Mouse (Mus musculus) heart, embryonic 11.5 days (tissue): Measurements from ENCODE around the gene Gnb2. TPM values are rescaled to one million over a fixed set of nuclear protein-coding genes. Genes with fewer than 3 reads are reported as not detected.

Experiments
- ATAC-seq: fragments of 200-750 bp; cut with Nextera tagmentation; replicated peaks from 2 replicates; pipeline ENCODE4 v1.8.0; 2017; ENCODE audit warnings: moderate library complexity; ENCODE audit not compliant: insufficient number of reproducible peaks, low FRiP score, low TSS enrichment
- H3K27ac ChIP-seq: fragments of 300-500 bp; sonication (generic); 2 replicates; pipeline ENCODE4 v1.5.1; 2014; ENCODE audit warnings: mild to moderate bottlenecking, low read depth, low read length
- H3K27me3 ChIP-seq: fragments of 300-500 bp; sonication (generic); 2 replicates; pipeline ENCODE4 v1.6.1; 2014; ENCODE audit warnings: mild to moderate bottlenecking, low read length, mixed read lengths; ENCODE audit not compliant: control insufficient read depth, insufficient read depth
- H3K36me3 ChIP-seq: fragments of 300-500 bp; sonication (generic); 2 replicates; pipeline ENCODE4 v1.6.1; 2014; ENCODE audit warnings: mild to moderate bottlenecking, low read length, moderate library complexity, mixed read lengths; ENCODE audit not compliant: control insufficient read depth, insufficient read depth
- H3K4me1 ChIP-seq: fragments of 300-500 bp; sonication (generic); 2 replicates; pipeline ENCODE4 v1.6.1; 2014; ENCODE audit warnings: low read length; ENCODE audit not compliant: control insufficient read depth, insufficient read depth
- H3K4me2 ChIP-seq: fragments of 300-500 bp; sonication (generic); 2 replicates; pipeline ENCODE4 v1.6.1; 2014; ENCODE audit warnings: mild to moderate bottlenecking, moderate library complexity
- H3K4me3 ChIP-seq: fragments of 300-500 bp; sonication (generic); 2 replicates; pipeline ENCODE4 v1.5.1; 2014; ENCODE audit warnings: low read depth, low read length
- H3K9ac ChIP-seq: fragments of 300-500 bp; sonication (generic); 2 replicates; pipeline ENCODE4 v1.6.1; 2014; ENCODE audit warnings: mild to moderate bottlenecking, low read depth, low read length, moderate library complexity
- H3K9me3 ChIP-seq: fragments of 300-500 bp; sonication (generic); replicated peaks from 2 replicates; pipeline ENCODE4 v1.6.1; 2016; ENCODE audit warnings: low read length; ENCODE audit not compliant: control insufficient read depth
- WGBS: fragments of 180-500 bp; shearing (Covaris S2); extraction: QIAGEN DNeasy Blood & Tissue Kit; methylation state at CpG from one replicate; pipeline ENCODE4 v1.1.7; 2014; ENCODE audit not compliant: insufficient replicate concordance; 5-methylcytosine and 5-hydroxymethylcytosine counted together
- polyA plus RNA-seq: library from polyadenylated mRNA; unstranded; fragments of >200 nt; fragmentation: Nextera tagmentation; extraction: Ambion mirVana; gene quantifications from 2 replicates; pipeline ENCODE4 v1.2.1, GENCODE M21; 2014

Gnb2 gene
- polyA plus RNA-seq, 1 experiment from 2014 or later = 318 TPM

GRCm38 (mm10) chr5:137510014-137510501 lies 23.3 kb downstream of the Gnb2 start:
- Histone ChIP-seq H3K27ac (peak overlapping the region; percentile 78), H3K9me3 (no peaks in the 10 kb centered on the region), H3K36me3 (no peaks in the 10 kb centered on the region), H3K4me2 (peak overlapping the region; percentile 95), H3K4me1 (peaks cover 23% of the 10 kb centered on the region), H3K9ac (peak overlapping the region; percentile 99), H3K4me3 (peak overlapping the region; percentile 89), H3K27me3 (no peaks in the 10 kb centered on the region)
- WGBS = 2% methylated on average over 31 of the region's 52 CpGs
- ATAC-seq = peak; percentile 63

DNA sequence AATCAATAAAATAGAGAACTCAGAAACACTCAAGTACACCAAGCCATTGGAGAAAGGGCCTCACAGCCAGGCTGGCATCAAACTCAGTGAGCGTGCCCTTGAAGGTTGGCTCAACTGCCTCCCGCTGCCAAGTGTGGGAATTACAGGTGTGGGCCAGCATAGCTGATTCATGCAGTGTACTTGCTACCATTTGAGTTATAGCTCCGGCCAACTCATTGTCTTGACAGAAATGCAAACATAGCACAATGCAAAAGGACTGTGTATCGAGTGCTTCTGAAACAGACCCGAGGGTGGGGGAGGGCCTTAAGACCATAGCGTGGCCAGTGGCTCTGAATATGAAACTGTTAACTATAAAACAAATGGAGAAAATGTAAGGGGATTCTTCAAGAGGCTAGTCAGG lies 29.3 kb downstream of the Gnb2 start:
- H3K4me1 ChIP-seq = peaks cover 11% of the 10 kb centered on the region
- no peak overlapping the region for H3K4me2 ChIP-seq
- no peak overlapping the region for H3K27ac ChIP-seq
- WGBS = 80% methylated on average over 6 of the region's 6 CpGs
- H3K9ac ChIP-seq = no peak overlapping the region
- H3K9me3 ChIP-seq = no peaks in the 10 kb centered on the region
- no peak overlapping the region for H3K4me3 ChIP-seq
- H3K36me3 ChIP-seq = no peaks in the 10 kb centered on the region
- ATAC-seq = no peak
- no peaks in the 10 kb centered on the region for H3K27me3 ChIP-seq

GRCm38 (mm10) chr5:137502667-137503110 lies 30.6 kb downstream of the Gnb2 start:
- Histone ChIP-seq H3K4me1 (peaks cover 11% of the 10 kb centered on the region), H3K36me3 (no peaks in the 10 kb centered on the region), H3K4me3 (peak overlapping the region; percentile 46), H3K27me3 (no peaks in the 10 kb centered on the region), H3K9ac (peak overlapping the region; percentile 75), H3K4me2 (peak overlapping the region; percentile 76), H3K9me3 (no peaks in the 10 kb centered on the region), H3K27ac (peak overlapping the region; percentile 87)
- under 1% methylated on average over 30 of the region's 30 CpGs for WGBS
- ATAC-seq = peak; percentile 88

DNA sequence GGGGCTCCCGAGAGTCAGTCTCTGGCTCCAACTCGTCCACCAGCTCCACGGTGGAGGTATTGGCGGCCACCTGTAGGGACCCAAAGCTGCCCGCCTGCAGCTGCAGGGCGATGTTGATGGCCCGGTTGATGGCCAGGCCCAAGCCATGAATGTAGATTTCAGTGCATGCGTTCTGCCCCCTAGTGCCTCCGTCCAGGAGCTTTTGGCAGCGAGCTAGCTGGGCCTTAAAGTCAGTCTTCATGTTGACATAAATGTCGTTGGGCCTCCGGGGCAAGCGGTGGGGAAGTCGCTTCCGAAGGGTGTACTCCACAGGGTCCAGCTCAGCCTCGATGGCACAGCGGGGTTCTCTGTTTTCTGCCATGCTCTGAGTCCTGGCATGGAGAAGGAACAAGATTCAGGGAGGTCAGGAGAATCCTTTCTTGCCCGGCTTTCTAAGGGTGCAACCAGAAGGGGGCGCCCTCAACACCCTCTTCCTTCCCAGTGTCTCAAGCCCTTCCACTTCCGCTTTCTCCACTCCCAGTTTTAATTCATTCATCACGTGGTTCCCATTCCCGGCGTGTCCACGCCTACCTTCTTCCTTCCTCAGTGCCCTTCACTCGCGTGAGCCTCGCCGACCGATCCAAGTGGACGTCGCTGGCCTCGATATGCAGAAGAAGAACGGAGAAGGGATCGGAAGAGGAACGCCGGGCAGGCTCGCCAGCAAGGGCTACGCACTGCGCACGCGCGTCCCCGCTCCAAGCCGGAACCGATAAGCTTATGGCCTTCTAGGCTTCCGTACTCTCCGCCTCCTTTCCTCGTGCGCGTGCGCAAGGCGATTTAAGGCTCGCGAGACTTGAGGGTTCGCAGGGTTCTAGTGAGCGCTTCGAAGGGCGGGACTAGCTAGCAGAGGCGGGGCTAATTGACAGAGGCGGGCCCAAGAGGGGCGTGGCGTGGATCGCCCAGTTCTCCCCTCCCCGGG lies 31.3 kb downstream of the Gnb2 start, which contains the start of gene Pop7:
TSS of gene Pop7 (minus strand) at position 810 of the 958 bp plus-strand sequence.
- peak within 1 kb of the TSS; percentile 46 for H3K4me3 ChIP-seq
- peak within 1 kb of the TSS; percentile 76 for H3K4me2 ChIP-seq
- H3K36me3 ChIP-seq = no peaks in the 10 kb centered on the region
- no peaks in the 10 kb centered on the region for H3K27me3 ChIP-seq
- no peaks in the 10 kb centered on the region for H3K9me3 ChIP-seq
- WGBS = 3% methylated on average over 64 of the region's 64 CpGs
- peak within 1 kb of the TSS; percentile 90 for H3K9ac ChIP-seq
- H3K4me1 ChIP-seq = peaks cover 11% of the 10 kb centered on the region
- H3K27ac ChIP-seq = peak within 1 kb of the TSS; percentile 87
- peak; percentile 96 for ATAC-seq

GRCm38 (mm10) chr5:137500186-137500585 lies 33.1 kb downstream of the Gnb2 start:
- Histone ChIP-seq H3K36me3 (no peaks in the 10 kb centered on the region), H3K4me2 (no peak overlapping the region), H3K27me3 (no peaks in the 10 kb centered on the region), H3K27ac (no peak overlapping the region), H3K9me3 (no peaks in the 10 kb centered on the region), H3K9ac (no peak overlapping the region), H3K4me1 (peaks cover 11% of the 10 kb centered on the region), H3K4me3 (no peak overlapping the region)
- ATAC-seq = no peak
- WGBS = 84% methylated on average over 7 of the region's 7 CpGs

GRCm38 (mm10) chr5:137493831-137494230 lies 39.5 kb downstream of the Gnb2 start:
- 66% methylated on average over 13 of the region's 13 CpGs for WGBS
- Histone ChIP-seq H3K4me1 (no peaks in the 10 kb centered on the region), H3K36me3 (no peaks in the 10 kb centered on the region), H3K9ac (no peak overlapping the region), H3K27me3 (no peaks in the 10 kb centered on the region), H3K4me2 (no peak overlapping the region), H3K9me3 (no peaks in the 10 kb centered on the region), H3K4me3 (no peak overlapping the region), H3K27ac (no peak overlapping the region)
- ATAC-seq = no peak

GRCm38 (mm10) chr5:137491559-137491958 lies 41.8 kb downstream of the Gnb2 start:
- Histone ChIP-seq H3K27me3 (peaks cover under 1% of the 10 kb centered on the region; the same call in 1 of the 2 replicates), H3K9me3 (no peaks in the 10 kb centered on the region), H3K27ac (no peak overlapping the region), H3K4me3 (no peak overlapping the region), H3K4me2 (no peak overlapping the region), H3K36me3 (no peaks in the 10 kb centered on the region), H3K4me1 (no peaks in the 10 kb centered on the region), H3K9ac (no peak overlapping the region)
- ATAC-seq = no peak
- WGBS = 57% methylated on average over 4 of the region's 4 CpGs

GRCm38 (mm10) chr5:137487616-137488015 lies 45.7 kb downstream of the Gnb2 start:
- Histone ChIP-seq H3K27ac (no peak overlapping the region), H3K36me3 (no peaks in the 10 kb centered on the region), H3K4me2 (no peak overlapping the region), H3K27me3 (peaks cover 23% of the 10 kb centered on the region), H3K9me3 (no peaks in the 10 kb centered on the region), H3K9ac (no peak overlapping the region), H3K4me1 (0 out of 2 replicates have a peak, but pooled peaks cover 3% of the 10 kb centered on the region), H3K4me3 (no peak overlapping the region)
- ATAC-seq = no peak
- 77% methylated on average over 7 of the region's 7 CpGs for WGBS
